11 mouse cellular contexts compared by ENCODE assay signal in the genomic region with DNA sequence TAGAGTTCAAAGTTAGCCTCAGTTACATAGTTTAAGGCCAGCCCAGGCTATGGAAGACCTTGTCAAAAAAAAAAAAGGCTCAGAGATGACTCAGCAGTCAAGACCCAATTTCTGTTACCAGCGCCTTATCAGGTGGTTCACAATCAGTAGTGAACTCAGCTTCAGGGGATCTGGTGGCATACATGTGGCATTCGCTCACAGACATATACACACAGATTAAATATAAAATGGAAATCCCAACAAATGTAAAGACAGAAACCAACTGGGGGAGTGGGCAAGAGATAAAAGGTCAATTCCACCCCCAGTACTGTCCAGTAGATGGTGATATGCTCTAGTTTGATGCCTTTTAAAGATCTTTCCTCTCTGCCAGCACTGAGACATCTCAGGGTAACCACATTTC. TPM values are rescaled to one million over a fixed set of nuclear protein-coding genes. Genes with fewer than 3 reads are reported as not detected.
A peak's percentile ranks its signal among the peaks of the same experiment; 100 is the strongest.
DNase-seq lines count a peak whose midpoint lies in the region; ATAC-seq and TF ChIP-seq lines count a peak whose summit lies in the region.
"Had no signal": no experiment of that assay in that cellular context is flagged by ENCODE, and none has a peak within 500 bp of the region (broad histone marks: within the 10 kb centered on the region; RNA-seq: fewer than 3 reads in every experiment).

No protein-coding gene starts in this region.

- H3K27ac ChIP-seq in gastrocnemius, adult 2 months: peak overlapping the region; percentile 90
- H3K27ac ChIP-seq in ES-Bruce4 (ENCODE audit: insufficient read depth, low read length) (no peak overlapping the region), macrophage (peak overlapping the region; percentile 43)
- no peak overlapping the region for H3K27ac ChIP-seq in limb, embryonic 10.5 days
- no peak overlapping the region for H3K27ac ChIP-seq in thymus, adult 2 months (ENCODE audit: control insufficient read depth, insufficient read depth, low read length)
- no peak overlapping the region for H3K27ac ChIP-seq in hindbrain, embryonic 10.5 days

- TF ChIP-seq POLR2A in ES-Bruce4 (IDR thresholded peaks at IDR 0.05; ENCODE audit: insufficient read depth, low read length): no peak
- TF ChIP-seq POLR2A in thymus, adult 2 months (IDR thresholded peaks at IDR 0.05; ENCODE audit: control insufficient read depth, extremely low read depth, insufficient read depth, low read length, poor library complexity): no peak

- peaks cover 3% of the 10 kb centered on the region; the same call in 1 of the 2 replicates for H3K36me3 ChIP-seq in ES-Bruce4 (ENCODE audit: control insufficient read depth, insufficient read depth, low read length, poor library complexity, severe bottlenecking)
- H3K36me3 ChIP-seq in macrophage (ENCODE audit: inconsistent target): peaks cover 30% of the 10 kb centered on the region
- peaks cover 38% of the 10 kb centered on the region for H3K36me3 ChIP-seq in limb, embryonic 10.5 days
- H3K36me3 ChIP-seq in thymus, adult 2 months (ENCODE audit: control insufficient read depth, insufficient read depth, low read length): peaks cover 6% of the 10 kb centered on the region; the same call in 1 of the 2 replicates
- peaks cover 36% of the 10 kb centered on the region for H3K36me3 ChIP-seq in hindbrain, embryonic 10.5 days

- no peak for DNase-seq in gastrocnemius, adult 2 months
- no peak for DNase-seq in gastrocnemius, postnatal 36 days
- DNase-seq in limb, embryonic 10.5 days (ENCODE audit: low spot score): no peak
- DNase-seq in thymus, adult 2 months: no peak
- no peak for DNase-seq in hindbrain, embryonic 10.5 days (ENCODE audit: low spot score)
- DNase-seq: B cell, adult 2 months had no signal

- peaks cover 34% of the 10 kb centered on the region for H3K79me2 ChIP-seq in macrophage (ENCODE audit: inconsistent target)

- no peaks in the 10 kb centered on the region for H3K27me3 ChIP-seq in ES-Bruce4 (ENCODE audit: control insufficient read depth, insufficient read depth, low read length, poor library complexity, severe bottlenecking)
- peaks cover 15% of the 10 kb centered on the region; the same call in 1 of the 2 replicates for H3K27me3 ChIP-seq in limb, embryonic 10.5 days (ENCODE audit: low read depth, poor library complexity, severe bottlenecking)
- H3K27me3 ChIP-seq in thymus, adult 2 months (ENCODE audit: control insufficient read depth, insufficient read depth, low read length): no peaks in the 10 kb centered on the region
- H3K27me3 ChIP-seq in hindbrain, embryonic 10.5 days (ENCODE audit: insufficient read depth, poor library complexity, severe bottlenecking): peaks cover 7% of the 10 kb centered on the region; the same call in 1 of the 2 replicates

- H3K4me1 ChIP-seq in ES-Bruce4 (ENCODE audit: control insufficient read depth, insufficient read depth, low read length): no peaks in the 10 kb centered on the region
- H3K4me1 ChIP-seq in limb, embryonic 10.5 days: peaks cover 24% of the 10 kb centered on the region
- peaks cover 17% of the 10 kb centered on the region for H3K4me1 ChIP-seq in thymus, adult 2 months (replicated peaks; ENCODE audit: control insufficient read depth, insufficient read depth, low read length)
- H3K4me1 ChIP-seq in hindbrain, embryonic 10.5 days (replicated peaks): peaks cover 24% of the 10 kb centered on the region

- TF ChIP-seq CTCF in gastrocnemius, adult 2 months (IDR thresholded peaks at IDR 0.05): no peak
- no peak for TF ChIP-seq CTCF in ES-Bruce4 (IDR thresholded peaks at IDR 0.05; ENCODE audit: low read depth, low read length)
- no peak for TF ChIP-seq CTCF in thymus, adult 2 months (IDR thresholded peaks at IDR 0.05; ENCODE audit: borderline replicate concordance, control insufficient read depth, extremely low read depth, insufficient read depth, low read length, poor library complexity)

- no peak for TF ChIP-seq EP300 in ES-Bruce4 (IDR thresholded peaks at IDR 0.05; ENCODE audit: insufficient read depth, low read depth, low read length)

- no peaks in the 10 kb centered on the region for H3K9me3 ChIP-seq in ES-Bruce4 (replicated peaks; ENCODE audit: control insufficient read depth, insufficient read depth, low read length, poor library complexity, severe bottlenecking)
- H3K9me3 ChIP-seq in limb, embryonic 10.5 days (replicated peaks): no peaks in the 10 kb centered on the region
- H3K9me3 ChIP-seq in hindbrain, embryonic 10.5 days: no peaks in the 10 kb centered on the region
- H3K9me3 ChIP-seq: forebrain, embryonic 10.5 days had no signal

- intact Hi-C loops in gastrocnemius, adult 2 months (cut with DNase I): no loop called here
- intact Hi-C loops in gastrocnemius, postnatal 36 days (cut with DNase I): no loop called here

- no peak overlapping the region for H3K4me3 ChIP-seq in gastrocnemius, adult 2 months
- H3K4me3 ChIP-seq in ES-Bruce4 (ENCODE audit: low read depth, low read length) (no peak overlapping the region), macrophage (ENCODE audit: inconsistent target) (no peak overlapping the region)
- no peak overlapping the region for H3K4me3 ChIP-seq in limb, embryonic 10.5 days
- H3K4me3 ChIP-seq in thymus, adult 2 months (ENCODE audit: control insufficient read depth, insufficient read depth, low read length): no peak overlapping the region
- H3K4me3 ChIP-seq in hindbrain, embryonic 10.5 days: no peak overlapping the region

- peak overlapping the region; percentile 29; the same call in 1 of the 2 replicates for H3K9ac ChIP-seq in ES-Bruce4 (ENCODE audit: low read depth, poor library complexity, severe bottlenecking)

- ATAC-seq in erythroid progenitor cell, adult 5-6 weeks (replicated peaks; ENCODE audit: low FRiP score, poor library complexity, severe bottlenecking): peak; percentile 48

- 66% methylated on average over 2 of the region's 2 CpGs for WGBS in macrophage (ENCODE audit: missing documents)
- 93% methylated on average over 2 of the region's 2 CpGs for WGBS in limb, embryonic 10.5 days
- WGBS in thymus, adult 2 months: 97% methylated on average over 2 of the region's 2 CpGs
- 91% methylated on average over 2 of the region's 2 CpGs for WGBS in hindbrain, embryonic 10.5 days

RNA-seq across cellular contexts. Expression of a gene that starts 1.0 kb away (rescaled TPM):
- 10 to 100 TPM; 30.3 to 45.2 TPM for total RNA-seq in gastrocnemius, adult 2 months (2021)
- 10 to 100 TPM; 29.6 to 34.6 TPM for total RNA-seq in gastrocnemius, postnatal 36 days (2021)
- polyA plus RNA-seq in ES-Bruce4 (2011; ENCODE audit: insufficient read depth, insufficient read length, low read depth, missing spikeins) (5.3 and 6.1 TPM in 2 replicates), macrophage (2018) (11.9 to 22.1 TPM (median 17.9 TPM) in 3 replicates)
- 11.7 and 19.8 TPM in 2 replicates for total RNA-seq in erythroid progenitor cell, adult 5-6 weeks (2015; ENCODE audit: low replicate concordance)
- total RNA-seq in erythroid progenitor cell, adult 5-6 weeks (2017; ENCODE audit: low replicate concordance): 3.3 and 14.8 TPM in 2 replicates
- total RNA-seq in macrophage (2018; cell fraction: chromatin; rRNA removed): 10 to 100 TPM in 18 of 26 experiments, 1 to 10 TPM in 8; 7.2 to 51.2 (median 15.6) TPM
- total RNA-seq in macrophage (2018; cell fraction: cytosol; rRNA removed): 10 to 100 TPM; 11.2 to 26.1 (median 17.0) TPM
- total RNA-seq in macrophage (2018; cell fraction: nucleus; rRNA removed): 10 to 100 TPM in 20 of 26 experiments, 1 to 10 TPM in 6; 7.9 to 36.5 (median 15.7) TPM
- polyA plus RNA-seq in limb, embryonic 10.5 days (2016; fragmentation: Nextera tagmentation; extraction: Ambion mirVana): 5.2 and 5.4 TPM in 2 replicates
- 7.4 and 13.4 TPM in 2 replicates for polyA plus RNA-seq in thymus, adult 2 months (2012; rRNA removed)
- polyA plus RNA-seq in hindbrain, embryonic 10.5 days (2016; fragmentation: Nextera tagmentation; extraction: Ambion mirVana): 6.8 and 10.0 TPM in 2 replicates

RNA-seq across cellular contexts. Expression of a gene that starts 4.8 kb away (rescaled TPM):
- total RNA-seq in gastrocnemius, adult 2 months (2021): 10 to 100 TPM; 33.8 to 54.8 TPM
- total RNA-seq in gastrocnemius, postnatal 36 days (2021): 10 to 100 TPM; 55.2 to 59.5 TPM
- polyA plus RNA-seq in ES-Bruce4 (2011; ENCODE audit: insufficient read depth, insufficient read length, low read depth, missing spikeins): 195 and 200 TPM in 2 replicates
- total RNA-seq in erythroid progenitor cell, adult 5-6 weeks (2015; ENCODE audit: low replicate concordance): 112 and 141 TPM in 2 replicates
- total RNA-seq in erythroid progenitor cell, adult 5-6 weeks (2017; ENCODE audit: low replicate concordance): 45.1 and 109 TPM in 2 replicates
- total RNA-seq in macrophage (2018; cell fraction: chromatin; rRNA removed): 1,000 to 10,000 TPM in 5 of 26 experiments, 100 to 1,000 TPM in 21; 180 to 1,564 (median 563) TPM
- total RNA-seq in macrophage (2018; cell fraction: cytosol; rRNA removed): 100 to 1,000 TPM; 247 to 986 (median 578) TPM
- 1,000 to 10,000 TPM in 1 of 26 experiments, 100 to 1,000 TPM in 25; 124 to 1,032 (median 499) TPM for total RNA-seq in macrophage (2018; cell fraction: nucleus; rRNA removed)
- 172 to 350 TPM (median 300 TPM) in 3 replicates for polyA plus RNA-seq in macrophage (2018)
- polyA plus RNA-seq in limb, embryonic 10.5 days (2016; fragmentation: Nextera tagmentation; extraction: Ambion mirVana): 157 and 192 TPM in 2 replicates
- 98.7 and 104 TPM in 2 replicates for polyA plus RNA-seq in thymus, adult 2 months (2012; rRNA removed)
- 171 and 203 TPM in 2 replicates for polyA plus RNA-seq in hindbrain, embryonic 10.5 days (2016; fragmentation: Nextera tagmentation; extraction: Ambion mirVana)

RNA-seq across cellular contexts. Expression of a gene that starts 5.4 kb away (rescaled TPM):
- 10 to 100 TPM; 17.1 to 20.4 TPM for total RNA-seq in gastrocnemius, adult 2 months (2021)
- 10 to 100 TPM; 18.8 to 19.6 TPM for total RNA-seq in gastrocnemius, postnatal 36 days (2021)
- polyA plus RNA-seq in ES-Bruce4 (2011; ENCODE audit: insufficient read depth, insufficient read length, low read depth, missing spikeins) (31.6 and 39.1 TPM in 2 replicates), macrophage (2018) (16.3 to 31.6 TPM (median 19.7 TPM) in 3 replicates)
- total RNA-seq in erythroid progenitor cell, adult 5-6 weeks (2015; ENCODE audit: low replicate concordance): 20.2 and 22.2 TPM in 2 replicates
- total RNA-seq in erythroid progenitor cell, adult 5-6 weeks (2017; ENCODE audit: low replicate concordance): 31.8 and 34.7 TPM in 2 replicates
- total RNA-seq in macrophage (2018; cell fraction: chromatin; rRNA removed): 100 to 1,000 TPM in 21 of 26 experiments, 10 to 100 TPM in 5; 69.3 to 546 (median 161) TPM
- total RNA-seq in macrophage (2018; cell fraction: cytosol; rRNA removed): 10 to 100 TPM; 18.5 to 69.7 (median 41.8) TPM
- 100 to 1,000 TPM in 12 of 26 experiments, 10 to 100 TPM in 14; 48.4 to 452 (median 92.2) TPM for total RNA-seq in macrophage (2018; cell fraction: nucleus; rRNA removed)
- polyA plus RNA-seq in limb, embryonic 10.5 days (2016; fragmentation: Nextera tagmentation; extraction: Ambion mirVana): 19.7 and 22.6 TPM in 2 replicates
- polyA plus RNA-seq in thymus, adult 2 months (2012; rRNA removed): 84.0 and 89.3 TPM in 2 replicates
- polyA plus RNA-seq in hindbrain, embryonic 10.5 days (2016; fragmentation: Nextera tagmentation; extraction: Ambion mirVana): 21.2 and 23.2 TPM in 2 replicates

RNA-seq across cellular contexts. Expression of a gene that starts 8.2 kb away (rescaled TPM):
- total RNA-seq in gastrocnemius, adult 2 months (2021): 10 to 100 TPM; 53.3 to 75.5 TPM
- 10 to 100 TPM; 67.4 to 69.7 TPM for total RNA-seq in gastrocnemius, postnatal 36 days (2021)
- polyA plus RNA-seq in ES-Bruce4 (2011; ENCODE audit: insufficient read depth, insufficient read length, low read depth, missing spikeins): 188 and 199 TPM in 2 replicates
- total RNA-seq in erythroid progenitor cell, adult 5-6 weeks (2015; ENCODE audit: low replicate concordance): 287 and 391 TPM in 2 replicates
- total RNA-seq in erythroid progenitor cell, adult 5-6 weeks (2017; ENCODE audit: low replicate concordance): 37.7 and 64.8 TPM in 2 replicates
- 100 to 1,000 TPM in 21 of 26 experiments, 10 to 100 TPM in 5; 51.0 to 542 (median 200) TPM for total RNA-seq in macrophage (2018; cell fraction: chromatin; rRNA removed)
- total RNA-seq in macrophage (2018; cell fraction: cytosol; rRNA removed): 100 to 1,000 TPM; 187 to 602 (median 367) TPM
- total RNA-seq in macrophage (2018; cell fraction: nucleus; rRNA removed): 100 to 1,000 TPM in 23 of 26 experiments, 10 to 100 TPM in 3; 83.9 to 509 (median 252) TPM
- 213 to 335 TPM (median 292 TPM) in 3 replicates for polyA plus RNA-seq in macrophage (2018)
- 109 and 115 TPM in 2 replicates for polyA plus RNA-seq in limb, embryonic 10.5 days (2016; fragmentation: Nextera tagmentation; extraction: Ambion mirVana)
- 129 and 136 TPM in 2 replicates for polyA plus RNA-seq in thymus, adult 2 months (2012; rRNA removed)
- polyA plus RNA-seq in hindbrain, embryonic 10.5 days (2016; fragmentation: Nextera tagmentation; extraction: Ambion mirVana): 97.6 and 114 TPM in 2 replicates

RNA-seq across cellular contexts. Expression of a gene that starts 10.7 kb away (rescaled TPM):
- total RNA-seq in gastrocnemius, adult 2 months (2021): 100 to 1,000 TPM; 282 to 334 TPM
- total RNA-seq in gastrocnemius, postnatal 36 days (2021): 100 to 1,000 TPM; 296 to 299 TPM
- polyA plus RNA-seq in ES-Bruce4 (2011; ENCODE audit: insufficient read depth, insufficient read length, low read depth, missing spikeins) (1.5 TPM in 1 of 2 replicates, not detected in the other), macrophage (2018) (not detected in 3 replicates)
- total RNA-seq in erythroid progenitor cell, adult 5-6 weeks (2015; ENCODE audit: low replicate concordance): not detected in 2 replicates
- not detected in 2 replicates for total RNA-seq in erythroid progenitor cell, adult 5-6 weeks (2017; ENCODE audit: low replicate concordance)
- not detected for total RNA-seq in macrophage (2018; cell fraction: chromatin; rRNA removed)
- not detected for total RNA-seq in macrophage (2018; cell fraction: cytosol; rRNA removed)
- not detected for total RNA-seq in macrophage (2018; cell fraction: nucleus; rRNA removed)
- 1.3 and 3.9 TPM in 2 replicates for polyA plus RNA-seq in limb, embryonic 10.5 days (2016; fragmentation: Nextera tagmentation; extraction: Ambion mirVana)
- polyA plus RNA-seq in thymus, adult 2 months (2012; rRNA removed): 1.7 and 20.2 TPM in 2 replicates
- polyA plus RNA-seq in hindbrain, embryonic 10.5 days (2016; fragmentation: Nextera tagmentation; extraction: Ambion mirVana): 0.26 and 0.34 TPM in 2 replicates
- total RNA-seq: left cerebral cortex, postnatal 25 days had no signal
- polyA plus RNA-seq: forebrain, embryonic 10.5 days had no signal

Comparison
In these comparisons a context has a peak if more than half of its experiments do, and no peak if none do; other contexts are left out.
1. H3K27ac ChIP-seq: peak in gastrocnemius, adult 2 months (single experiment) and macrophage (single experiment); none in ES-Bruce4 (single experiment), limb, embryonic 10.5 days (single experiment), thymus, adult 2 months (single experiment) and hindbrain, embryonic 10.5 days (single experiment).